Mouse (Mus musculus) left cerebral cortex, adult 18-20 months (tissue): Measurements from ENCODE around the gene Pdzd2. TPM values are rescaled to one million over a fixed set of nuclear protein-coding genes. Genes with fewer than 3 reads are reported as not detected.

Experiments used
- DNase-seq, 2 experiments: peaks; one replicate each; pipeline ENCODE4 v3.0.0; 2021 to 2022; ENCODE audit warnings: low spot score in 2 of 2, mixed read lengths in 1 of 2
- total RNA-seq, 2 experiments: library from RNA; stranded (reverse); gene quantifications; 2 replicates each; pipeline ENCODE4 v1.2.3; 2021

Gene Pdzd2
- total RNA-seq, 2 experiments from 2014 or later, result 59.8 to 64.7 TPM

DNA sequence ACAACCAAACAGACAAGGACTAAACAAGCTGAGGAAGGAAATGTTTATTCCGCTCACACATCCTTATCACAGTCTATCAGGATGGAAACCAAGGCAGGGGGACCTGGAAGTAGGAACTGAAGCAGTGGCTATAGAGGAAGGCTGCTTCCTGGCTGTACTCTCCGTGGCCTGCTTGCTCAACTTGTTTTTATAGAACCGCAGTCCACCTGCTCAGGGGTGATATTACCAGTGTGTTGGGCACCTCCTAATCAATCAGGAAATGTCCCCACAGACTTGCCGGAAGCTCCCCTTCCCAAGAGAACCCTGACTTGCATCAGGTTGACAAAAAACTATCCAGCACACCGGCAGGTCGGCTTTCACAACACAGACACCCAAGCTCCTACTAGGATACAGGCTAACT, 301.0 kb downstream of the Pdzd2 start:
- DNase-seq, result no peak

DNA sequence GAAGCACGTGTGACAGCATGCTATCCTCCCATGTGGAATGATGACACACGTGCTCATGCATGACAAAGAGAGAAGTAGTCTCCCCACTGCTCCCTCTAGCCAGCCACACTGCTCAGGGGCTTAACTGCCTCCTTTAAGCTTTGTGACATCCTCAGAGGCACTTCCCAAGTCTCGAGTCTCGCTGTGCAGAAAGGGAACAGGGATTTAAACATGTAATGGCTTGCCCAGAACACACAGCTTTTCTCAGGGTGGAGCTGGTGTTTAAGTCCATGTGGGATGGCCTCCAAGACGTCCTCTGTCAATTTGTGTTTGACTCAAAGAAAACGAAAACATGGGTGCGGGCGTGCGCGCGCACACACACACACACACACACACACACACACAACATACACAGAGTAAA, 301.6 kb downstream of the Pdzd2 start:
- DNase-seq, result no peak

- DNase-seq, result no peak
Measured at GRCm38 (mm10) chr15:12435910-12436309, 303.8 kb downstream of the Pdzd2 start.

- DNase-seq, result no peak
Measured at GRCm38 (mm10) chr15:12433893-12434599, 305.7 kb downstream of the Pdzd2 start.

DNA sequence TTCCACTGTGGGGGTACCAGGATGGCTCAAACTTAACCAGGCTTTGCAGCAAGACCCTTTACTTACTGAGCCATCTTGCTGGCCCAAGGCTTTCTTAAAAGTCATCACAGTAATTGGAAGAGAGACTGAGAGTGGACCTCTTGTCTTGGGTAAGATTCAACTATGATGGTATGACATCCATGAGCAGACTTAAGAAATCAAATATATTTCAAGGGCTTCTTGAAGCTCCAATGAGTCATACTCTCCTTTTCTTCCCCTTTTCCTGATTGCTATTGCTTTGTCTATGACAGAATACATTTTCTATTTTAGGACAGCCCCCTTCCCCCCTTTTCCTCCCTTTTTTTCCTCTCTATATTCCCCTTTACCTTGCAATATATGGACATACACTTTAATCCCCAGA, 306.8 kb downstream of the Pdzd2 start:
- no peak for DNase-seq

DNA sequence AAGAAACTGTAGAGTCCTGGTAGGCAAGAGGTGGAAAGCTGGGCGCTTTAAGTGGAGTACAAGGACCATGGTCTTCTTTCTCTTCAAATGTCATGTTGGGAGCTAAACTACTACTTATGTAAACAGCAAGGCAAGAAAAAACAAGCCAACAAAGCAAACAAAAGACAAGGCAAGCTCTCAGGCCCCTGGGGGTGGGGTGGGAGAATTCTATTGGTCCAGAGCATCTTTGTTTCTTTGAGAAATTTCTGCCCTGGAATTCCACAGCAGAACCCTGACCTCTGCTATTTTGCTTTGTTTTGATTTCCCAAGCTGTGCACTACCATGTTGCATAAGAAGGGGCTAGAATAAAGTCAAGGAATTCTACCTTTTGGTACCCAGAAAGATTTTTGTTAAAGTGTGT, 307.4 kb downstream of the Pdzd2 start:
- no peak for DNase-seq

DNA sequence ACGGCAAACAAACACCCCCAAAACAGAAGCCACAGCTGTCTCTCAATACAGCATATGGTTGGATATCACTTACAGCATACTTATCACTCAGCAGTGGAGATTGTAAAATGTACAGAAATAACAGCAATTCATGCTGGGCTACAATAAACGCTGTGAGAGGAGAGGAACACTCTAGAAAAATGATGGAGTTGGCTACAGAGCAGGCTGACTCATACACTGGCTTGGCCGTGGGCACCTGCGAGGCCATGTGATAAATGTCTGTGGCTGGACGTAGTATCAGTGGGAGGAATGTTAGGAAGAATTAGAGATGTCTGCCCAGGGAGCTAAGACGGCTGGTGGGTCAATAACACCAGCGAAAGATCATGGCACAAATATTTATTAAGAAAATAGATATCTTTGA, 308.0 kb downstream of the Pdzd2 start:
- peak in 1 of 2 experiments; percentile 21 for DNase-seq

DNA sequence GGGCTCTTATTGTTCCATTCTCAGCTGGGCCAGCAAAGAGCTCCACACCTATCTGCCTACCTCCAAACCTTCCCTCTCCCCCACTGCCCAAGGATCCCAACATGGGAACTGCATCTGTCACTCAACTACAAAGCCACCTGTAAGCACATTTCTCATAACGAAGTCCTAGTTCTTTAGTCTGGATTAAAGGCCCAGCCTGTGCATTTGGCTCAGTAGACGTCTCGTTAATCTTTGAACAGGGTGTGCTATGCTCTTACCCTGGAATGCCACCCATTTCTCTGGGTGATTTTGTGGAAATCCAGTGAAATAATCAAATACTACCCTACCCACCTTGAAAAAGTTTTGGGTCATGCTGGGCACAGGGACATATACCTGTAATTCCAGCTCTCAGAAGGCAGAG, 308.5 kb downstream of the Pdzd2 start:
- DNase-seq, result no peak

DNA sequence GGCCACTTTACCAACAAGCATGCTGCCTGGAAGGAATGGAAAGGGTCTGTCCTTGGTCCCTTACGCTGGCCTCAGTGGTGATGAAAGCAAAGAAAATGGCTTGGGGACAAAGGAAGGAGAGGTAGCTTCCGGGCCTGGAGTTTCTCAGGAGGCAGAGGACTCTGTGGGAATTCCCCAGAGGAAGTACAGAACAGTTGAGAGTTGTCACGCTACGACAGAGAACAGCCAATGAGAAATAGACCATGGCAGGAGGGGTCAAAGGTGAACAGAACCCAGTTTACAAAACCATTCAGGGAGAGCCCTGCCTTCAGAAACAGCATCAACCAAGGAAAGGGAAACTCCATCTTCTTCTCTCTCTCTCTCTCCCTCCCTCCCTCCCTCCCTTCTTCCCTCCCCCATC, 309.1 kb downstream of the Pdzd2 start:
- no peak for DNase-seq

DNA sequence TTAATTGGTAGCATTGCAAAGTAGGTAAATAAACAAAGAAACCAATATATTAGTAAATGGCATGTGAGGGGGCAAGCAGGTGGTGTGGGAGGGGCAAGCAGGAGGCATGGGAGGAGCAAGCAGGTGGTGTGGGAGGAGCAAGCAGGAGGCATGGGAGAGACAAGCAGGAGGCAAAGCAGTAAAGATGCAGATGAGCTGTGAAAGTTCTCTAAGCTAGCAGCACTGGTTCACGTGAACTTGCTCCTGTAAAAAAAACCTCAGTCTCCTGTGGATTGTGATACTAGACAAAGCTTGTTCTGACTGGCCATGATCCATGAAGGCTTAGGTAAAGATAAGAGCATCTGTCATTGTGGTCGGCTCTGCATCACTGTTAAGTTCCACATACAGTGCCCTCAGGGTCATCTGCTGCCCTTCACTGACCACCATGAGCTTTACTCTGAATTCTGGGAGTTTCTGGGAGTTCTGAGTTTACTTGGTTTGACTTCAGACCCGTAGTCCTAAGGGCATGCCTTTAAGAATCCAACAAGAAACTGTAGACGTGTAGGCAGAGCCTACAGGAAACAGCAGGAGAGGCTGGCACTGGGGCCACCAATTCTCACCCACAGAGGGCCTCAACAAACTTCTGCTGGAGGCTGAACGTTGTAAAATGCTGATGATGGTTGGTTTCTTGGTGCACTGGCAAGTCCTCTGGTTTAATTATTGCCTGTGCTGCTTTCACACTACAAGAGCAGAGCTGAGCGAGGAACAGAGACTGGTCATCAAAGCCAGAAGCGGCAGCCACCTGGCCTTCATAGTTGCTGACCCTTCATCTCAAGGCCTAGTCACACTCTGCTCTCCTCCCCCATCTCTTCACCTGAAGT, 309.9 kb downstream of the Pdzd2 start:
- no peak for DNase-seq

DNA sequence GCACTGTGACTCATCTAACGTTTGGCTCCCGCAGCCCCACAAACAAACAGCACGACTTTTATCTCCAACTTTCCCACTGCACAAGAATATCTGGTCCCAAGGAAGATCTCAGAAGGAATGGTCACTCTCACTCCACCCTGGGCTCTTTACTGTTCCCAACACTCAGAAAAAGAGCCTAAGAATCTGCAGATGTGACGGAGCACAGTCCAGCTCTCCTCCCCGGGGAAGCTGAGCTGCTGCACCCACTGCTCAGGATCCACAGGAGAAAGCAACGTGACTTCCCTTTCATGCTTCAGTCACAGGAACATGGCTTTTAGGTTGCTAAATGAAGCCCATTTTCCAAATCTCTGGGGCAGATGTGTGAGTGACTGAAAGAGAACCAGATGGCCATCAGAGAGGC, 311.9 kb downstream of the Pdzd2 start:
- DNase-seq, result no peak

GRCm38 (mm10) chr15:12426342-12426741, 313.4 kb downstream of the Pdzd2 start:
- DNase-seq, result no peak

- no peak for DNase-seq
Measured at GRCm38 (mm10) chr15:12425049-12425627, 314.6 kb downstream of the Pdzd2 start.

DNA sequence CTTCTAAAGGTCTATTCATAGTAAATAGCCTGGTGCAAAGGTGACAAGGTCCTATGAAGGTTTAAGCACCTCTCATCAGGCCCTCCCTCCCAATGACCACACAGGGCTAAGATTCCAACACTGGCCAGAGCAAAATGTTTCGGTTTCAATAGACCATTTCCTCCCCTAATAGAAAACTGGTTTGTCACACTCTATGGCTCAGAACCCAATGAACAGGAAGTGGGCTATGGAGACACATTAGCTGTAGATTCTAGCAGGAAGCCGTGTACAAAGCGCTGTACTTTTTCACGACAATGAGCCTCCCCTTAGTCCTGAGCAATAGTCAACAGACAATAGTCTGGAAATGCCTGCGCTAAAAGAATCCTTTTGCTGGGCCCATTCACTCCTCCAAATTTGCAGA, 315.5 kb downstream of the Pdzd2 start:
- DNase-seq, result no peak

GRCm38 (mm10) chr15:12420915-12421314, 318.8 kb downstream of the Pdzd2 start:
- no peak for DNase-seq

GRCm38 (mm10) chr15:12420376-12420775, 319.3 kb downstream of the Pdzd2 start:
- DNase-seq, result no peak

DNA sequence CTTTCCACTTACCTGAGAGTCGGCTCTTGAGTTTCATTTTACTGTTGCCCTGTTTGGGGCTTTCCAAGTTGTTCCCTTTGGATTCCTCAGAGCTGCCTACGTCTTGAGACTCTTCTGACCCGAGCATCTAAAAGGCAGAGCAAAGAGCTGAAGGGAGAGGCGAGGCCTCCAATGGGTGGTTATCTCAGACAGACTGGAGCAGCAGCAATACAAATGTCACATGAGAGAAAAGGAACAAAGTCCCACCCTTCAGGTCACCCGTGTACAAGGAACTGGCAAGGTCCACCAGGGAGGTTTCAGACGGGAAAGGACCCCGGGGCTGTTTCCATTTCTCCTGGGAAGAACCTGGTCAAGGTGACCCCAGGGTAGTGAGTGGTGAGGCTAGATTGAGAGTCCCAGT, 320.3 kb downstream of the Pdzd2 start:
- DNase-seq, result no peak

- peak in 1 of 2 experiments; percentile 28 for DNase-seq
Measured at GRCm38 (mm10) chr15:12415536-12416200, 324.1 kb downstream of the Pdzd2 start.

- DNase-seq, result peak in 1 of 2 experiments; percentile 13
Measured at GRCm38 (mm10) chr15:12414696-12415095, 325.0 kb downstream of the Pdzd2 start.

DNA sequence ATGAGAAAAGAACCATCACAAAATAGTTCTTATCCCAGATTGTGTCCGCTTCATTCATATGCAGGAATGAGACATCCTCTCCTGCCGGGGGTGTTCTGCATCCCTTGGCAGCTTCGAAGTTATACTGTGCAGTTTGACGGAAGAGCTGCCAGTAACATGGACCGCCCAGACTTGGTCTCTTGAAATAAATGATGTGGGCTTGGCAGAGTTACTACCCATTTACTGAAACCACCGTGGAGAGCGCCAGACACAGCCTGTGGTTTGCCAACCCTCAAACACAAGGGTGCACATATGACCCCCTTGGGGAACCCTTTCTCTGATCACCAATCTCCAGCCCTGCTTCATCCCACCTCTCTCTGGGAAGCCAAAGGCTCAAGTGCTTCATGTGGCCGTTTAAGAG, 331.5 kb downstream of the Pdzd2 start:
- DNase-seq, result peak in 1 of 2 experiments; percentile 21

DNA sequence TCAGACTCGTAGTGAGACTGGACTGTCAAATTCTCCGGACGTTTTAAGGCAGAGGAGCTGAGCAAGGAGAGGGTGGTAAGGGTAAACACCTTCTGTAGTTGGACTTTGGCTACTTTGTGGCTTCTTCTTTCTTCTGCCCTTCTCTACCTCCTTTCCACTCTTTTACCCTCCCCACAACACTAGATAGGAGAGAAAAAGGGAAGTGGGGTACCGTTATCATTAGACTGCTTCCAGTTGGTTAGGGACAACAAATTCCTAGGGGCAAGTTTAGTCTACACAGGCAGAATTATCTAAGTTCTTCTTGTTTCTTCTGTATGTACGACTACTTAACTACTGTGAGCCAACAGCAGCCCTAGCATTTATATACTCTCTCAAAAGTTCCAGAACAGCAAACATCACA, 334.1 kb downstream of the Pdzd2 start:
- no peak for DNase-seq

DNA sequence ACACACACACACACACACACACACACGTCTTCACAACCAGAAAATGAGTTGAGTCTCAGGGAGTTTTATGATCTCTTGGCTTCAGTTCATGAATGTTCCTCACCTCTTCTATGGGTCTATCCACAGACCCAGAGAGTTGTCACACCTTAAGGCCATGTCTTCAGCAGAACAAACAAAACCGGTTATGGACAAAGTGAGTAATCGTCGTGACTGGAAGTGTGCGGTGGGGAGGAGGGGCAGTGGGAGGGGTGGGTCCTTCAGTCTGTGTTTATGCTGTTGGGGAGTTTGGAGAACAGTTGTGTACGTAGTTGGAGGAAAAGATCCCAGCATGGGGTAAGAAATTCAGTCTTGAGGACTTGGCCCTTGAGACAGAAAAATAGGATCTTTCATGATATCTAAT, 342.7 kb downstream of the Pdzd2 start:
- no peak for DNase-seq
